Mouse (Mus musculus) cerebellum, postnatal 25 days (tissue): ENCODE results near the gene Usp33.
A peak's percentile ranks its signal among the peaks of the same experiment; 100 is the strongest.
"Not testable (repeated sequence)": the region's sequence is repeated elsewhere in the genome, so short reads cannot be mapped to it uniquely, and the experiment has no call there.

Experiments used
- DNase-seq, 2 experiments: peaks; one replicate each; pipeline ENCODE4 v3.0.0; 2021; ENCODE audit warnings: mixed read lengths in 2 of 2

The Usp33 gene

GRCm38 (mm10) chr3:152345732-152346632 lies at the start of gene Usp33:
Usp33 (plus strand) TSS chr3:152346478.
- DNase-seq: peak; percentile 98

- DNase-seq: no peak
These were observed 45.6 kb upstream of the Usp33 start for GRCm38 (mm10) chr3:152300376-152301337.

- no peak for DNase-seq
These were observed 43.3 kb upstream of the Usp33 start for GRCm38 (mm10) chr3:152302991-152303390.

DNA sequence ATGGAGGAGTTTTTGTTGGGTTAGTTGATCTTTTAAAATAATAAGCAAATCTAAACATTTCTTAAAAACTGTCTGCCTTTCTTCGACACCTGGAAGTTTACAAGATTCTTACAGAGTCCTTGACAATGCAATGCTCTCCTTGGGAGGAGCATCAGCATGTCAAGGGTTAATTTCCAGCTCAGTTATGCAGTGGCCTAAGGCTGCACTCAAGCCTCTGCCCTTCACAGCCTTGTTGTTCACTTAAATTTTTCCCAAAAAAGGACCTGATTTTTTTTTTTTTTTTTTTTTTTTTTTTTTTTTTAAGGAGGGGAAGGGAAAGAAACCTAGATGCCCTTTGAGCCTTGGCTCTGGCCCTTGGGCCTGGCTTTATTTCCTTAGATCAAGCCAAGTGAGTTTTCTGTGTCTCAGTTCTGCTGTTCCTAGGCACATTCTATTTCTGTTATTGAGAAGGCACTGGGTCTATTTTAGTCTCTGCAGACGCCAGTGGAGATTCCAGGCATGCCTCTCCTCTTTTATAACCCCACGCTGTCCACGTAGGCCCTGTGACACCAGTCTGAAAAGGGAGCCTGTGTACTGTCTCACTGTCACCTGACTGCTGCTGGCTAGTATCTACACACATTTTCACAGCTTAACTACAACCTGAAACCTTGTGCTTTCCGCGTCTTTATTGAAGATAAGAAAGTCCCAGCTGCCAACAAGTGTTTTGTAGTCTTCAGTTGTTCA lies 42.0 kb upstream of the Usp33 start:
- no peak for DNase-seq

GRCm38 (mm10) chr3:152305080-152305479 lies 41.2 kb upstream of the Usp33 start:
- DNase-seq: no peak

DNA sequence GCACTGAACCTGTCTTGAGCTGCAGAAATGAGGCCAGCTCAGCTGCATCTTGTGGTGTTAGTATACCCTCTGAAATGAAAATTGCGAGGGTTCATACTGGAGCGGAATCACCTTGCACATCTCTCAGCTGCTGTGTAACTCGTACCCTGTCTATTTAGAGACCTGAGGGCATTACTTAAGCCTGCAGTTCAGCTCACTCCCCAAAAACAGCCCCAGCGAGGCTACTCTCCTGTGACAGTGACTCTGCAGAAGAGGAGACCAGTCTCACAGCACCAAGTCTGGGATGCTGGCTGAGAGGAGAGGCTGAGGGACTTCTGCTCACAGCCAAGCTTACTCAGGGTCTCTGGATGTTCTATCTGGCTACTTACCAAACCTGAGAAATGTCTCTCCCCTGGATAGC lies 40.3 kb upstream of the Usp33 start:
- DNase-seq: no peak

DNA sequence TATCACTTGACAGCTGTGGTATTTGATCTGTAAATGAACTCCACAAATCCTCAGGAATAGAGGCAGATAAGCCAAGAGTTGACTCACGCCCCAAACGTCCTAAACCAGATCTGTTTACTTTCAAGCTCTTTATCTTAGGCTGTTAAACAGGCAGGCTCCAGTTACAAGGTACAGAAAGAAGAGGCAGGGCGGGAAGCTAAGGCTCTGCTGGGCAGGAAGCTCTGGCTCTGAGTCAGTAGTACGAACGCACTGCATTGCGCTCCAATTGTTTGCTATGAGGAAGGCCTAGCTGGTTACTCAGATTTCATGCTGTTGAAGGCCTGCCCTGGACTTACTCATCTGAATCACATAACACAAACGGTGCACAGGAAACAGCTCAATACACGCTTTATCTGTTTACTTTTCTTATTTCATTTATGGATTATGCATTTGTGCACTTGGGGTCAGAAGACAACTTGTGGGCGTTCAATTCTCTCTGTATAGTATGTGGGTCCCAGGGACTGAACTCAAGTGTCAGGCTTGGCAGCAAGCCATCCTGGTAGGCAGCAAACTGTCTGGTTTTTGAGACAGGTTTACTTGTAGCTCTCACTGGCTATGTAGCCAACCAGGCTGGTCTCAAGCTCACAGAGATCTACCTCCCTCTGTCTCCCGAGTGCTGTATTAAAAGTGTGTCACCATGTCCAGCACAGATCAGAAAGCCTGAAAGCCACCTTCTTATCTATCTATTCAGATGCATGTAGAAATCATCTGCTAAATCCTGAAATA lies 37.6 kb upstream of the Usp33 start:
- no peak for DNase-seq

- no peak for DNase-seq
These were observed 37.0 kb upstream of the Usp33 start for GRCm38 (mm10) chr3:152309250-152309645.

- DNase-seq: not testable (repeated sequence)
These were observed 31.6 kb upstream of the Usp33 start for GRCm38 (mm10) chr3:152314666-152315065.

DNA sequence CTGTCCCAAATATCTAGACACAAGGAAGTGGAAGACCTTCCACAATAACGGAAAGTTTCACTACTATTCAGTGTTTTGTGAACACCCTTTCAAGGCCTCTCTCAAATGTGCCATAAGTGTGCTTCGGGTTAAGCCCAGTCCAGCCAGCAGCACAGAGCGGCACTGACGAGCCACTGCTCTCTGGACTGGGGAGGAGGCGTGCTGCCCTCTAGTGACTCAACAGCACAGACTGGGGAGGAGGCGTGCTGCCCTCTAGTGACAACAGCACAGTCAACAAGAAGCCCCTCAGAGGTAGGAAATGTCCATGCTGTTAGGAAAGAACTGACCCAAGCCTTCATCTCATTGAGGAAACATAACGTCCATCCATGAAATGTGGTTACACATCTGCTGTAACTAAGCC lies 30.7 kb upstream of the Usp33 start:
- peak; percentile 66 to 81 for DNase-seq

DNA sequence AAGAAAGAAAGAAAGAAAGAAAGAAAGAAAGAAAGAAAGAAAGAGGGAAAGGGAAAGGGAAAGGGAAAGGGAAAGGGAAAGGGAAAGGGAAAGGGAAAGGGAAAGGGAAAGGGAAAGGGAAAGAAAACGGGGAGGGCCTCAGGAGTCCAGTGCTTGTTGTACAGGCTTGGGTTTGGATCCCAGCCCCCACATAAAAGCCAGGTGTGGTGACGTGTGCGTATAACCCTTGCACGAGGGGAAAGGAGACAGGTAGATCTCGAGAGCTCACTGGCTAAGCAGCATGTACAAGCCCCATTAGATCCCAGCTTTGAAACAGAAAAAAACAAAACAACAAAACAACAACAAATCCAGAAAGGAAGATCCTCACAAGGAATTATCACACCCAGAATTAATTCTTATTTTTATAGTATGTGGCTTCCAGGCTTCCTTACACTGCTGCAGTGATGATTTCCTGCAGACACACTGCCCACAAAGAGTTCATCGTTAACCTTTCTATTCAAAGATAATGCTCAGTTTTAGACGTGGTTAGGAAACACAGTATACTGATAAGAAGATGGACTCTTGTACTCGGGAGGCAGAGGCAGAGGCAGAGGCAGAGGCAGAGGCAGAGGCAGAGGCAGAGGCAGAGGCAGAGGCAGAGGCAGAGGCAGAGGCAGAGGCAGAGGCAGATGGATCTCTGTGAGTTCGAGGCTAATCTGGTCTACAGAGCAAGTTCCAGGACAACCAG lies 29.7 kb upstream of the Usp33 start:
- DNase-seq: not testable (repeated sequence)

GRCm38 (mm10) chr3:152320972-152321645 lies 25.2 kb upstream of the Usp33 start:
- no peak for DNase-seq

GRCm38 (mm10) chr3:152321765-152322547 lies 24.3 kb upstream of the Usp33 start:
- no peak for DNase-seq

GRCm38 (mm10) chr3:152332104-152332503 lies 14.2 kb upstream of the Usp33 start:
- DNase-seq: no peak

- DNase-seq: no peak
These were observed 13.6 kb upstream of the Usp33 start for GRCm38 (mm10) chr3:152332545-152333300.

GRCm38 (mm10) chr3:152333641-152334040 lies 12.6 kb upstream of the Usp33 start:
- no peak for DNase-seq

DNA sequence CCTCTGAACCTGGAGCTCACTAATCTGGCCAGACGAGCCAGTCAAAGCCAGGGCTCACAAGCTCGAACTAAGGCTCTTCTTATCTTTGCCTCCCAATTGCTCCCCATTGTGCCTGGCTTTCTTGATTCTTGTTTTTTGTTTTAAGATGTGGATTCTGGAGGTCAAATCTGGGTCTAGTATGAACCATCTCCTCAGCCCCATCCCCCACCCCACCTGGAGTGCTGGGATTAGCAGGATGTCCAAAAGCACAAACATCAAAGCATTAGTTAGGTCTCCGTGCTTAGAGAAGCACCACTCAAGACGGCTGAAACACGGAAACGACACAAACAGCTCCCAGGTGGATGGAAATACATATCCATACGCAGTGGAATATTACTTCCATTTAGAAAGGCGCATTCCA lies 10.2 kb upstream of the Usp33 start:
- DNase-seq: no peak

- peak; percentile 90 to 94 for DNase-seq
These were observed 6.3 kb upstream of the Usp33 start, which contains the start of gene Miga1 for GRCm38 (mm10) chr3:152339862-152340557. Miga1 (minus strand) TSS chr3:152340407.
